Mouse (Mus musculus) layer of hippocampus, adult 9-10 months (tissue): ENCODE results near the gene Gm10643.

ENCODE experiments used
- DNase-seq: peaks from one replicate; pipeline ENCODE4 v3.0.0; 2022; ENCODE audit warnings: low spot score

The Gm10643 gene

GRCm38 (mm10) chr8:84065037-84065436, at the start of gene Gm10643:
Gene Gm10643 (minus strand): TSS chr8:84065137.
- DNase-seq = no peak

DNA sequence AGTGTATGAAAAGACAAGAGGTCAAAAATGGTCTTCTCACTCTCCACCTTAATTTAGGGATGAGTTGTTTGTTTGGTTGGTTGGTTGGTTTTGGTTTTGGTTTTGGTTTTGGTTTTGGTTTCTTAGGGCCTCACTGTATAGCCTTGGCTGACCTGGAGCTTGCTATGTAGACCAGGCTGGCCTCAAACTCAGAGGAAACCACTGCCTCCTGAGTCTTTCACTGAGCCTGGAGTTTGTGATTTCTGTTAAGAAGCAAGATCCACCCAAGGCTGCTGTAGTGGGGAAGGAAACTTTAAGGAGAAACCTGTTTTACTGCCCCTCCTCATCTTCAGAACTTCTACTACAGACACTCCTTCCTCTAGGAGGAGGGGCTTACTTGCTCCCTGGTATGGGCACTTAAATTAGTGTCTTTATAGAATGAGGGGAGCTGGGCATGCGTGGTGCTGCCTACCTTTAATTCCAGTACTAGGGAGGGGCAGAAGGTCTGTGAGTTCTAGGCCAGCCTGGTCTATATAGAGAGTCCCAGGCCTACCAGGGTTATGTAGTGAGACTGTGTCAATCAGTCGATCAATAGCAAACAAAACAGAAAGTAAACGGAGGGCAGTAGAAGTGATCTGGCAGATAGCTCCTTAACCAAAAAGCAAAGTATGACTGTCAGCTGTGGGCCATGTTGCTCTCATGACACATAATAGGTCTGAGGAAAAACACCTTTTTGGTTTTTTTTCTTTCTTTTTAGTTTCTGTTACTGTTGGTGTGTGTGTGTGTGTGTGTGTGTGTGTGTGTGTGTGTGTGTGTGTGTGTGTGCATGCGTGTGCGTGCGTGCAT, 41.5 kb upstream of the Gm10643 start:
- DNase-seq = no peak

DNA sequence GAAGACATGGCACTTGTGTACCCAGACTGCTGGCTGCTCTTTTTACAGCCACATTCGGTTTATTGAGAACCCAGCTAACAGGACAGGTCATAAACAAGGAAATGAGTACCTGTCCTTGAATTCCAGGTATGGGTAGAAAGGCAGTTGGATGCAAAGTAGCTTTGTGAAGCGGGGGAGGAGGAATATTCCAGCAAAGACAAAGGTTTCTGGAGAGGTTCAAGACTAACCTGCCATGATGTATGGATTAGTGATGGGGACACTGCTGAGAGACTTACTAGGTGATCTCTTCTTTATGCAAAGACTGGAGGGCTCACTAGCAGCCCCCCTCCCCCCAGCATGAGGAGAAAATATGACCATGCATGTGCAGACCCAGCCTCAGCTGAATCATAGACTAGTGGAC, 40.7 kb upstream of the Gm10643 start:
- no peak for DNase-seq

GRCm38 (mm10) chr8:84104697-84105609, 40.0 kb upstream of the Gm10643 start, which contains the start of gene Dcaf15:
Gene Dcaf15 (minus strand): TSS chr8:84104768.
- DNase-seq = peak; percentile 96

DNA sequence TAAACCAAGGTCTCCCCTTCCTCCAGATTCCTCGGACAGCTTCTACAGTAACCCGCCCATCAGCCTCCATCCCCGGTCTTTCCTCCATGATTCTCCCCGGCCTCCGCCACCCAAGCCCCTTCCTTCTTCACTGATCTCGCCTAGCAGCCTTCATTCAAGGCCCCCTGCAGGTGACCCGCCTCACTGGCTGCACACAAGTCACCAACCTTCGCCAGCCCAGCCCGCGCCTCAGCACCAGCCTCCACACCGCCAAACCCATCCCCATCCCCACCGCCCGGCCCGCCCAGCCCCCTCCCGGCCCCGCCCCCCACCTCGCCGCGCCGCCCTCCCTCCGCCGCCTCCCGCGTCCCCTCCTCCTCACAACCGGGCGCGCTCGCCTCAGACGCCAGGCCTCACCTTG, 39.3 kb upstream of the Gm10643 start:
- DNase-seq = no peak

- DNase-seq = no peak
These were observed 38.7 kb upstream of the Gm10643 start for GRCm38 (mm10) chr8:84103601-84104000.

GRCm38 (mm10) chr8:84101476-84102270, 36.7 kb upstream of the Gm10643 start:
- DNase-seq = no peak

DNA sequence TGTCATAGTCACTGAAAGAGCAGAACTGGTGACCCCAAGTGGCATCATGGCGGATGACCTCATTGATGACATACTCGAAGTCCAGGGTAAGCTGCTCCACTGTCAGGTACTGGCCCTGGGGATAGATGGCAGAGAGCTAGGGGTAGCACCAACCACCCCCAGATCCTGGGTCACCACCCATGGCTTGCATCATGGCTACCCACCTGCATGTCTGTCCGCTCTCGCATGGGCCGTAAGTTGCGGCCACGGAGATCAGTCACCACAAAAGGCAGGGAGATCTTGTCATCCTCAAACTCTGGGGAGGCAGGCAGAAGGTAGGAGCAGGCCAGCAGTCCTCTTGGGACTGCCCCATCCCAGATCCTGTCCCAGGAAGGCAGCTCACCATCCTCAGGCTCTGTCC, 33.4 kb upstream of the Gm10643 start:
- DNase-seq = no peak

- DNase-seq = no peak
These were observed 31.1 kb upstream of the Gm10643 start for GRCm38 (mm10) chr8:84096061-84096460.

DNA sequence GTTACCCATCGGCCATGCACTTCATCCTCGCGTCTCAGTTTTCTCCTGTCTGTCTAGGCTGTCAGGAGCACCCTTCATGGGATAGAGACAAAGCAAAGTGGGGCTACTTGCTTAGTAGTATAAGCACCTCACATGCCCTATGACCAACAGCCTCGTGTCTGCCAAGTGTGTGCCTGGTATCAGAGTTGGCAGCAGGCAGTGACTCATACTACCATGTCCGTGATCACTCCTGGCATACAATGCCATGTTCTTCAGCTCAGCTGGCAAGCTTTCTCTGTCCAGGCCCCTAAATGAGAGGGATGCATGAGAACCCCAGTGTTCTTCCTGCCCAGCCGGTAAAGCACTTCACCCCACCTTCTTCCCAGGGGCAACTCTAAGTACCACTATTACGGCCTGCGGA, 25.6 kb upstream of the Gm10643 start:
- DNase-seq = no peak

DNA sequence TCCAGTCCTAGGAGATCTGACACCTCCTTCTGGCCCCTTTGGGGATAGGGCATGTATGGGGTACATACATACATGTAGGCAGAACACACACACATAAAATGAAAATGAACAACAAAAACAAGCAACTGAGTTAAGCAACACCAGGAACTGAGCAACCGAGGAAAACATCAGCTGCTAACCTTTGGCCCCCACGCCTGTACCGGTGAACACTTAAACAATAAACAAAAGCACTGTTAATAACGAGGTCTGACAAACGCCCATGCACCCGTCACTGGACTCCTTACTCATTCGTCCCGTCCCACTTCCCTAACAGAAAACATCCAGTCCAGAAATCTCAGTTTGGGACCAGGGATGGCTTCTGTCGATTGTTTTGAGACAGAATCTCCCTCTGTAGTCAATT, 24.3 kb upstream of the Gm10643 start:
- DNase-seq = no peak

GRCm38 (mm10) chr8:84087821-84088220, 22.9 kb upstream of the Gm10643 start:
- no peak for DNase-seq

DNA sequence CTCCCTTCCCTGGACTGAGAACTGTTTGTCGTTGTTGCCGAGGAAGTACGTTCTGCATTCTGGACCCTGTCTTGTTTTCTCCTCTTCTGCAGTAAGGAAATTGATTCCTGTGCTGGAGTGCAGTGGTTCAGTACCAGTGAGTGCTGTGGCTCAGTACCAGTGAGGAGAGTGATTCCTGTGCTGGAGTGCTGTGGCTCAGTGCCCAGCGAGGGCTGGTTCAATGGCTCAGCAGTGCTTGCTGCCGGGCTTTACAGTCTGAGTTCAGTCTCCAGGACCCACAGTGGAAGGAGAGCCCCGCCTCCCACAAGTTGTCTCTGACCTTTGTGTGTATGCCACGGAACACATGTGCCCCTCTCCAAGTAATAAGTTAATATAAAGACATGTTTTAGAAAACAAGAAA, 22.2 kb upstream of the Gm10643 start:
- DNase-seq = no peak

DNA sequence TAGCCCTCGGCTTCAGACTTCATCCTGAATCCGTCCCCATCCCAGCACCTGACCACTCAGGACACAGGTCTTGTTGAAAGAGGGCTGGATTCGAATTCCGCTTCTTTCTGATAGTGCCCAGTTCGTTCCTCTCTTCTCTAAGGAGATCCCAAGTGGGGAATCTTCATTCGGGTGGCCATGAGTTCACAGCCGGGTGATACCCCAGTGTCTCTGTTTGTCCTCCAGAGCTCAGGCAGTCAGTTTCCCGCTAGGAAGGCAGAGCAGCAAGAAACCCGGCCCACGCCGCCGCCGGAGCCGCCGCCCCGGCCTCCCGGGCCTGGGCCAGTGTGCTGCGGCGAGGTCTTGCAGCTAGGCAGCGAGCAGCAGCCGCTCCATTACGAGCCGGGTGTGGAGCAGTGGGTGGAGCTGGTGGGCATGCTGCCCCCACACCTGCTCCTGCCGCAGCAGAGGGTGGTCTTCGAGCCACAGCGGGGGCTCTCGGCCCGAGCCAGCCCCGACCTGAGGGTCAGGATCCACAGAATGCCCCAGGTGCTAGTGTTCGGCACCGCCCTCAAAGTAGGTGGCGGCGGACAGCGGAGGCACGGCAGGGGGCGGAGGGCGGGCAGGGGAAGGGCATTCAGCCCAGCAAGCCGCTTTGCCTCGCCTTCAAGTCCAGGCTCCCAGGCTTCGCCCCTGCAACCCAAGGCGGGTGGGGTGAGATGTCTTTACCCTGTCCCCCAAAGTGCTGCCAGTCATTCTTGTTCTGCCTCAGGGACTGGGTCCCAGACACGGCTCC, 19.6 kb upstream of the Gm10643 start:
- no peak for DNase-seq

DNA sequence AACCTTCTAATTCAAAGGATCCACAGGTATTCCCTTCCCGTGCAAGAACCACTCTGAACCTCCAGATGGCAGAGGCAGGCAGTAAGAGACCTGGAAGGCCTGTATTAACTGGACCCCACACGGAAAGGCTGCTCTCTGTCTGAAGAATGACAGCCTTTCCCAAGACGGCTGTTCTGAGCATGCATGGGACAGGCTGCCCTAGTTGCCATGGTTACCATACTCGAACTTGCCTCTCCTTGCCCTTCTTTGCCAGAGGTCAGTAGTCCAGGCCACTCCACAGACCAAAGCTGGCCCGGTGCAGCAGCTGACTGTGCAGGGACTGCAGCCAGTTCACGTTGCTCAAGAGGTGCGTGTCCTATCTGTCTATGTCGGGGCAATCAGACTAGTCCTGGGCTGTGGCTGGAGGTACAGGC, 18.9 kb upstream of the Gm10643 start:
- DNase-seq = no peak

DNA sequence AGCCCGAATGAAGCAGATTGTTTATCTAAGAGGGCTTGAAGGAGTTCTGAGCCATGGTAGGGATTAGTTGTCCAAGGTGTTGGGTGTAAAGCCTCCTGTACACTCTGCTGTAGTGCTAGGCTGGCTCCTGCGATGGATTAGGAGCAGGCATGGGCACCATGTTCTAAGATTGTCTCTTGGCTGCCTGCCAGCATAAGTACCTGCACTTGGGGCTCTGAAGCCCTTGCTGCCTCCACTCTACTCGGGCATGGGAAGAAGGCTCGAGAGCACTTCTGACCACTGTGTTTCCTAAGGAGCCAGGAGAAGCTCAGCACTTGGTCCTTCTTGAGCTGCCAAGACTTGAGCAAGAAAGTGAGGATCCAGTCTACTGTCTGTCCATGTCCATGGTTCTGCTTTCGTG, 14.3 kb upstream of the Gm10643 start:
- DNase-seq = no peak

- no peak for DNase-seq
These were observed 11.9 kb upstream of the Gm10643 start for GRCm38 (mm10) chr8:84076849-84077248.

DNA sequence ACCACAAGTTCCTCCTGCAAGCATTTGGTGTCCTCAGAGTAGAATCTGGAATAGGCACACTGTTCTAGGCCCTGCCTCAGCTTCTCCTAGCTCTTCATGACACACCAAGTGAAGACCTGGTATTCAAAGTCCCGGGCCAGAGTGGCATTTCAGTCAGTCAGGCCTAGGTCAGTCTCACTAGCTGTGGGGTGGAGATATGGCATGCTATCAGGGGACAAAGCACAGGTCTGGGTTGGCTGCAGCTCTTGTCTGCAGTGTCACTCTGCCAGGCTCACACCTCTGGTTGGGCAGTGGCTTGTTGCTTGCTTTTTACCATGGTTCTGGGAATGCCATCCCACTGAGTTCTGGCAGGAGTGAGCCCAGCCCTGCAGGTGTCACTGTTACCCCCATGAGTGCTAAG, 11.5 kb upstream of the Gm10643 start:
- no peak for DNase-seq

DNA sequence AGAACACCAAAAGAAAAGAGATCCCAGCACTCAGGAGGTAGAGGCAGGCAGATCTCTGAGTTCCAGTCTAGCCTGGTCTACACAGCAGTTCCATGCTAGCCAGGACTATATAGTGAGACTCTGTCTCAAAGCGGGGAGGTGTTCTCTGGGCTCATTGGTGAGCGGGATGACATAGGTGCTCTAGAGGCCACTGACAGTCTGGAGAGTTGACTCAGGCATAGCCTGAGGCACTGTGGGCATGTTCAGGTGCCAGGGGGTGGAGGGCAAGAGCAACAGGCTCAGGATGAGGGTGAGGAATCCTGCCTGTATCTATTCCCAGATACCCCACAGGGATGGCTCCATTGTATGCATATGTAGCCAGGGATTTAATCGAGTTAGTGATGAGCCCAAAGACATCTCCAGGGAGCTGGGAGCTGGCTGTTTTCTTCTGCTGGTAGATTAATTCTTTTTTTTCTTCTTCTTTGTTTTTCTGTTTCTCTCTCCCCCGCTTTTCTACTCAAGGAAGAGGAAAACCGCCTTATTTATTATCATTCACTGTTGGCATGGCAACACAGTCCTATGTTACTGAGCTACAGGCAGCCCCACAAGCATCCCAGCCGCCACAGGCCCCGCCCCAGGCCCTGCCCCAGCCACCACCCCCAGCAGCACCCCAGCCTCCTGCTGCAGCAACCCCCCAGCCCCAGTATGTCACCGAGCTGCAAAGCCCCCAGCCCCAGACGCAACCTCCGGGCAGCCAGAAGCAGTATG, 8.5 kb upstream of the Gm10643 start:
- DNase-seq = no peak

- DNase-seq = no peak
These were observed 7.4 kb upstream of the Gm10643 start for GRCm38 (mm10) chr8:84072321-84072720.

DNA sequence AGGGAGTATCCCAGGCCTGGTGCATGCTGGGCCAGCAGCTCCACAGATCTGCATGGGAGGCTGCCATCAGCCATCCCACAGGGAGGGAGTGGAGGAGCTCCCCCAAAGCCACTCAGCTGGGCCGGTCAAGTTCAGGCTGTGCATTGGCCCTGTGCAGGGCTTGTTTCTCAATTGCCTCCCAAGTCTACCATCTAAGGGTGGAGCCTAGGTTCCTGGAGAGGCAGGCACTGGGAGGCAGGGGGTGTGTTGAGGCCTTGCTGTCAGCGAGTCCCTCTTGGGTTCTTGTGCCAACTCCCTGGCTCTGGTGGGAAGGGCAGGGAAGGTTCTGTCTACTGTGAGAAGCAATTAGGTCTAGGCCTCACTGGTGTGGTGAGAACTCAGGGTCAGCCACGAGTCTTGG, 7.0 kb upstream of the Gm10643 start:
- DNase-seq = no peak
